Mouse (Mus musculus): ENCODE data around the gene Usp21.

DNA sequence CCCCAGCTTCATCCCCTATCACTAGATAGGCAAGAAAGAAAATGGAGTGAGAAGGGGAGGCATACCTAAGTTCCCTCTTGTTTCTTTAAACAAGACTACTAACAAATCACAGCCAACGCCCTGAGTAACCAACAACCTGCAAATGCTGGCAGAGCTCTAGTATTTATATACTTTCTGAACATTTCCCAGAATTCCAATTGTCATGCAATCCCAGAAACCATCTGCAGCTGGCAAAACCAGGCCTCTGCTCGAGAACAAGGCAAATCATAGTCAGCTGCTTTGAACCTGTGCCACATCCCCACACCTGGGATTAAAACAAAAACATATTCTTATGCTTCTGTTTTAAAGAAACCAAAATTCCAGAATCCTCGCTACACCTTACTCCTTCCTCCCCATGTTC, 5.6 kb upstream of the Usp21 start:
- TF ChIP-seq POLR2AphosphoS5 (IDR thresholded peaks at IDR 0.05; ENCODE audit: insufficient replicate concordance, low read depth, low read length), result no peak
- TF ChIP-seq GATA1 (IDR thresholded peaks at IDR 0.05; ENCODE audit: borderline replicate concordance, low read length), result no peak
- no peak for TF ChIP-seq GATA2 (IDR thresholded peaks at IDR 0.05; ENCODE audit: borderline replicate concordance, low read depth, low read length)
- TF ChIP-seq CTCF (IDR thresholded peaks at IDR 0.05; ENCODE audit: low read depth, low read length), result no peak
